Mouse (Mus musculus) cerebellum, adult 9-11 months (tissue): Measurements from ENCODE around the gene Zfand5.

Experiments
- DNase-seq: peaks from one replicate; pipeline ENCODE4 v3.0.0; 2022

Gene Zfand5

GRCm38 (mm10) chr19:21330305-21331115 is 58.4 kb downstream of the Zfand5 start:
- no peak for DNase-seq

GRCm38 (mm10) chr19:21331621-21332155 is 59.6 kb downstream of the Zfand5 start:
- DNase-seq, result no peak
